Mouse (Mus musculus) E14TG2a.4 (cell line): ENCODE data around the gene Zfp536.

Experiments used
- H3K27me3 ChIP-seq: 2 replicates; pipeline ENCODE4 v1.6.1; 2014; ENCODE audit warnings: low read length, control low read depth; ENCODE audit not compliant: insufficient read depth
- H3K36me3 ChIP-seq: 2 replicates; pipeline ENCODE4 v1.6.1; 2014; ENCODE audit warnings: low read length, control low read depth; ENCODE audit not compliant: insufficient read depth
- H3K4me1 ChIP-seq: replicated peaks from 2 replicates; pipeline ENCODE4 v1.6.1; 2014; ENCODE audit warnings: low read depth, low read length, control low read depth
- H3K4me3 ChIP-seq: replicated peaks from 2 replicates; pipeline ENCODE4 v1.5.1; 2014; ENCODE audit warnings: mild to moderate bottlenecking, low read length
- H3K9me3 ChIP-seq: 2 replicates; pipeline ENCODE4 v1.6.1; 2014; ENCODE audit warnings: low read length, control low read depth
- CTCF ChIP-seq: conservative IDR thresholded peaks from 2 replicates; pipeline ENCODE4 v1.5.1; 2014; ENCODE audit warnings: low read length
- NANOG ChIP-seq: IDR thresholded peaks from 2 replicates; pipeline ENCODE4 v1.6.1; 2014; ENCODE audit warnings: borderline replicate concordance, low read length, mixed read lengths
- POU5F1 ChIP-seq: IDR thresholded peaks from 2 replicates; pipeline ENCODE4 v1.6.1; 2014; ENCODE audit warnings: low read length, borderline replicate concordance

Zfp536 gene

DNA sequence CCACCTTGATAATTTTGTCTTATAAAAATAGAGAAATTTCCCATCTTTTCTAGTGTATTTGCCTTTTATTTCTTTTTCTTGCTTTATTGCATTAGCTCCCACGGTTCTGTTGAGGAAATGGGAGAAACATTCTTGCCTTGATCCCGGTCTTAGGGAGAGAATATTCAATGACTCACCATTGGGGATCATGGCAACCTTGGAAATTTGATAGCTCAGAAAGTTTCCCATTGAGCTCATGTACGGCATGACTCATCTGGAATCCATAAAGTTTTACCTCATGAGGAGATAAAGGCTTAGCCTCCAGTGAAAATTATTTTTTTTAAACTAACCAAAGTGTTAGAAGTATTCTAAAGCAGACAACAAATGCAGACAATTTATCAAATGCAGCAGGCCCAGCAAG, 27.7 kb upstream of the Zfp536 start:
- H3K36me3 ChIP-seq = no peaks in the 10 kb centered on the region
- no peaks in the 10 kb centered on the region for H3K4me1 ChIP-seq
- H3K27me3 ChIP-seq = no peaks in the 10 kb centered on the region
- TF ChIP-seq NANOG = no peak
- no peak for TF ChIP-seq CTCF
- TF ChIP-seq POU5F1 = no peak
- no peak overlapping the region for H3K4me3 ChIP-seq
- no peaks in the 10 kb centered on the region for H3K9me3 ChIP-seq

DNA sequence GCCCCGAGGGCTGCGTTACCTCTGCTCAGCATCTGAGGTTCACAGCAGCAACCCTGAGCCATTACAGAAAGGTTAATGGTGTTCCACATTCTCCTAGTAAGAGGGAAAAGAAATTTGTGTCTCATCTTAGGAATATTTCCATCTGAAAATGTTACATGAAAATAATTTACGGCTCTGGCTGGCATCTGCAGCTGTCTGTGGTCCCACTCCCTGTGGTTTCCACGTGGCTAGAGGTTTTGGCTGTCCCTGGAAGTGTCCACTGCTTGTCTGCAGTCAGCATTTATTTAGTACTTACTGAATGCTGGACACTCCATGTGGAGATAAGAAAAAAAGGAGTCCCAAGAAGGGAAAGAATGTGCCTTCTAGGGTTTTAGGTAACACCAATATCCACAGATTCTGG, 15.3 kb upstream of the Zfp536 start:
- TF ChIP-seq NANOG = no peak
- no peak for TF ChIP-seq POU5F1
- TF ChIP-seq CTCF = no peak
- Histone ChIP-seq H3K4me1 (no peaks in the 10 kb centered on the region), H3K36me3 (no peaks in the 10 kb centered on the region), H3K4me3 (no peak overlapping the region), H3K27me3 (peaks cover 20% of the 10 kb centered on the region), H3K9me3 (no peaks in the 10 kb centered on the region)

DNA sequence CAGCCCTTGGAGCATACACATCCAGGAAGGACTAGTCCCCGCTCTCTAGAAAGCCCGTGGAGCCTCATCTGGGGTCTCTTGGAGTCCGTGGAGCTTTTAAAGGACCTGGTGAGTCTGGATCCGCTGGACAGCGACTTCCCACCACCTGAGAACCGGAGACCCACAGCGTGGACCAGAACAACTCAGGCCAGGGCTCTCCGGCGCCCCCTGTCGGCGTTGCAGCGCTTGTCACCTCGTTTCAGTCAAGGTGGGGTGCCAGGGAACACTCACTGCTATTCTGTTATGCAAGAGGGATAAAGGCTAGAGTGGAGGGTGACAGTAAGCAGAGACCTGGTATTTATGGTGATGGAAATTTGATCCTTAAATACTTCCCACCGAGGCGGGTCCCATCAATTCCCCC, 2.1 kb upstream of the Zfp536 start:
- Histone ChIP-seq H3K4me3 (no peak overlapping the region), H3K36me3 (no peaks in the 10 kb centered on the region), H3K4me1 (peaks cover 13% of the 10 kb centered on the region), H3K27me3 (peaks cover 80% of the 10 kb centered on the region), H3K9me3 (no peaks in the 10 kb centered on the region)
- TF ChIP-seq CTCF (peak; percentile 96), NANOG (no peak), POU5F1 (no peak)

DNA sequence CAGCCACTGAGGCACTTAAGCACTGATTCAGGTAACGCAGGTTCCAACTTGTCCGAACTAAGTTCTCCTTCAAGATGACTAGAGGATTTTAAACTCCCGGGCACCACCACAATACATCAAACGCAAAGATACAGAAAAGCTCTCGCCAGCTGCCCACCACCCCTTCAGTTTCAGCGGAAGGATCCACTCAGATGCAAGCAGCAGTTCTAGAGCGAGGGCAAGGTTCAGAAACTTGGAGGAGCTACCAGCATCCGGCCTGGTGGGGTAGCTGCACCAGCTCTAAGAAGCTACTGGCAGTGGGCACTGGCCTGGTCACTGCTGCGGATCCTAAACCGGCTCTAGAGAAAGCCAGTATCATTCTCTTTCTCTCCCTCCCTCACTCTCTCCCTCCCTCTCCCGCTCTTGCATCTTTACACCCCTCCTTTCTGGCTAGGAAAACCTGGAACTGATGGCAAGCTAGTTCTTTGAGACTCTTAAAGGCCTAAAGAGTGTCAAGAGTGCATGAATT, 1.1 kb upstream of the Zfp536 start:
- Histone ChIP-seq H3K36me3 (no peaks in the 10 kb centered on the region), H3K27me3 (peaks cover 90% of the 10 kb centered on the region), H3K9me3 (no peaks in the 10 kb centered on the region), H3K4me3 (no peak overlapping the region), H3K4me1 (peaks cover 19% of the 10 kb centered on the region)
- no peak for TF ChIP-seq POU5F1
- no peak for TF ChIP-seq CTCF
- TF ChIP-seq NANOG = no peak

DNA sequence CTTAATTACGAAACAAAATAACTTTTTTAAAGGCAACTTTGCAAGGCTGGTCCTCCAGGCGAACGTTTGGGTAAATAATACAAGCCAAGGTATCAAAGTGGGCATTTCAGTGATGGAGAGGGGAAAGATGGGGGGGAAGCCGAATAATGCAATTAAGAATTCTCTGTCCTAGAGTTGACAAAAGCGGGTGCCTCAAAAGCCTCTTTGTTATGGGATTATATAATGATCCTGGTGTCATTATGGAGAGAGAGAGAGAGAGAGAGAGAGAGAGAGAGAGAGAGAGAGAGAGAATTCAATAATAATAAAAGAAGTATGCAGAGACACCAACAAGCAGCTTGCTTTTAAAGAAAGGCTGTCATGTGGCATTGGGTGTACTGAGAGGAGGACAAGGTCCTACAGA, 465 bp upstream of the Zfp536 start:
- peaks cover 21% of the 10 kb centered on the region for H3K4me1 ChIP-seq
- peaks cover 93% of the 10 kb centered on the region for H3K27me3 ChIP-seq
- H3K4me3 ChIP-seq = no peak overlapping the region
- H3K9me3 ChIP-seq = no peaks in the 10 kb centered on the region
- no peaks in the 10 kb centered on the region for H3K36me3 ChIP-seq
- TF ChIP-seq POU5F1 = no peak
- no peak for TF ChIP-seq NANOG
- no peak for TF ChIP-seq CTCF

DNA sequence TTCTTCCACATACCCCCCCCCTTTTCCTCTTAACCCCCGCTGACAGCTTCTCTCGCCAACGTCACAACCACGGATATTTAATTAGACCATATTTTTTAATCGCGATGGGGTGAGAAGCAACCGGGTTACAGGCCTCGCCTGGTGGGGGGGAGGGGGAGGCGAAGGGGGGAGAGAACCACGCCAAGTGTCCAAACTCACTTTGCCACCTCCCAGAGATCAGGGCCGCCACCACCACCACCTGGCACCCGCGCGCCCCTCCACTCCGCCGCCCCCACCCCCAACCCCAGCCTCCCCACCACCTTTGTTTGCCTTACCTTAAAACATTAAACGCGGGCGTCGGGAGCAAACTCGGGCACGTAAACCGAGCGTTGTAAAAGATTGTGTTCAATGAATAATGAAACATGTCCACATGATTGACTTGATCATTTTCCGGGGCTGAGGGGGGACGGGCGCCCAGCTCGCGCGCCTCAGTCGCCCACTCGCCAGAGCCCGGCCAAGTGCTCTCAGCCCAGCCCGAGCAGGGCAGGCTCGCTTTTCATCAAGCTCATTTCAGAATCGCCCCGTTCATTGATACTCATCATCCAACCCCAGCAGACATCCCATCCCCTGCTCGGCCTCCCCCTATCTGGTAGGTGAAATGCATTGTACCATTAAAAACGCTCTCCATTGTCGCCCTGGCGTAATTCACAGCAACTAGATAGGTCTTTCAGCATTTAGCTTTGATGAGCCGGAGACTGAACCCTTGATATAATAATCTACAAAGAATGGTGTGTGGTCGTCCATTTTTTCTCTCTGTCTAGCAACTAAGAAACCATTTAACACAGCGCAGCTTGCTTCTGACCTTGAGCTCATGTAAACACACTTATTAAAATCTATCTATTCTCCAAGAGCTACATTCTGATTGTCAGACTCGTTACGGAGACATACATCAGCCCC, 797 bp downstream of the Zfp536 start:
- H3K4me3 ChIP-seq = peak overlapping the region; percentile 79
- H3K9me3 ChIP-seq = no peaks in the 10 kb centered on the region
- TF ChIP-seq NANOG (no peak), POU5F1 (no peak), CTCF (no peak)
- H3K27me3 ChIP-seq = peaks cover 94% of the 10 kb centered on the region
- no peaks in the 10 kb centered on the region for H3K36me3 ChIP-seq
- peaks cover 30% of the 10 kb centered on the region for H3K4me1 ChIP-seq

DNA sequence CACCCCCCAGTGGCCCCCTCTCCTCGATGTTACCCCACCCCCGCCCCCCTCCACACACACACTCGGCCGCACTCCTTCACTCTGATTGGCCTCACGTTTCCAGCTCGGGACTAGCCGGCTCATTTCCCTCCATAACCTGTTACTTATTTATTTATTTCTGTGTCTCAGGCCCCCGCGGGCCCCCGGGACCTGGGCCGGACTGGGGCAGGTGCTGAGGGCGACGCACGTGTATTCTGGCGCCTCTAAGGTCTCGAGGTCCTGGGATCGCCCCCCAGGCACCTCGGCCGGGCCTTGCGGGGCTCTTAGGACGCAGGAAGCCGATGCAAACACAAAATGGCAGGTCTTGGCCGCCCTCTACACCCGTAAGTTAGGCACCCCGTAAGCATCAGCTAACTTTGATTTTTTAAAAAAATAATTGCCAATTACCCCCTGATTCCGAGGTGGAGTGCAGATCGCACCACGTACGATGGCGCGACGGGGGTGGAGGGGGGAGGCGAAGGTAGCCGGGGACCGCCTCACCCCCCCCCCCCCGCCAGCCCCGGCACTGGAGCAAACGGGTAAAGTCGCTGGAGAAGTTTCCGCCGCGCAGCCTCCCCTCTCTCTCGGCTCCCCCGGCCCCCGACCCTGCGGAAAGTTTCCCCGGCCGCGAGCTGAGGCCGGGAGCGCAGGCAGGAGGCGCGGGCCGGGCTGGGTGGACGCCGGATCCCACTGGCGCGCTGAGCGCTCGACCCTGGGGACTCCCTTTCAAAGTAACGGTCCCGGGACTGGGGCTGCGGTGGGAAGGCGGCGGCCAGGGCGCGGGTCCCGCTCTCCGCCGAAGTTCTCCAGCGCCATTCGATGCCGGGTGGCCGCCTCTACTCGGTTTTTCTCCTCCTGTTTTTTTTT, 1.7 kb downstream of the Zfp536 start:
- no peaks in the 10 kb centered on the region for H3K9me3 ChIP-seq
- H3K36me3 ChIP-seq = no peaks in the 10 kb centered on the region
- no peak for TF ChIP-seq POU5F1
- no peak for TF ChIP-seq NANOG
- H3K4me1 ChIP-seq = peaks cover 30% of the 10 kb centered on the region
- H3K27me3 ChIP-seq = peaks cover 94% of the 10 kb centered on the region
- peak overlapping the region; percentile 79 for H3K4me3 ChIP-seq

DNA sequence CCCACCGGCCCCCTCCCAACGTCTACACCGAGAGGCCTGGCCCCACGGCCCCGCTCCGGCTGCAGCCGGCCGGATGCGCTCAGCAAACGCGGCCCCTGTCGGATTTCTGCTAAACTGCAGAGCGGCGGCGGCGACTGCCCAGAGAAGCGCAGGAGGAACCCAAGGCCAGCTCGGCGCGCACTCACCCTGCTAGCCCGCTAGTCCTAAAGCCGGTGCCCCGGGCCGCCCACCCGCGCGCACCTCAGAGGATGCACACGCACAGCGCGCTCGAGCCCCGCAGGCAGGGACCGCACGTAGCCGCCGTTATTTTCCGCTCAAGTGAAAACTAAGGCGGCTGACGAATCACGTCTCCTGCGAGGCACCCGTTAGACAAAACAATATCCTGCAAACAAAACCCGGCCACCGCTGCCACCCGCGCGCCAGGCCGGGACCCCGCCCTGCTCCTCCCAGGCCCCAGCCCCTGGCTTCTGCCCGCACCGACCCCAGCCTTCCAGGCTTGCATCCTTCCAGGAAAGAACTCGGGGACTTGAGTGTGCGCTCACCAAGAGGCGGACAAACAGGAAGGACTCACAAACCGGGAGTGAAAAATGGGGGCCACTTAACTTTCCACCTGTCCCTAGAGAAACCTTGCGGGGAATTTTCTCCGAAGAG, 2.9 kb downstream of the Zfp536 start:
- TF ChIP-seq CTCF = 0 out of 2 replicates have a peak, but pooled peaks have one; percentile 5
- no peak for TF ChIP-seq POU5F1
- Histone ChIP-seq H3K4me3 (peak overlapping the region; percentile 75), H3K36me3 (no peaks in the 10 kb centered on the region), H3K4me1 (peaks cover 30% of the 10 kb centered on the region), H3K9me3 (no peaks in the 10 kb centered on the region), H3K27me3 (peaks cover 94% of the 10 kb centered on the region)
